Mouse (Mus musculus) lung, postnatal 10 days (tissue): Measurements from ENCODE around the gene Wnt5b.

Source experiments
- DNase-seq: peaks from one replicate; pipeline ENCODE4 v3.0.0; 2021

Gene Wnt5b

GRCm38 (mm10) chr6:119412588-119412987 is 131.6 kb downstream of the Wnt5b start:
- no peak for DNase-seq

DNA sequence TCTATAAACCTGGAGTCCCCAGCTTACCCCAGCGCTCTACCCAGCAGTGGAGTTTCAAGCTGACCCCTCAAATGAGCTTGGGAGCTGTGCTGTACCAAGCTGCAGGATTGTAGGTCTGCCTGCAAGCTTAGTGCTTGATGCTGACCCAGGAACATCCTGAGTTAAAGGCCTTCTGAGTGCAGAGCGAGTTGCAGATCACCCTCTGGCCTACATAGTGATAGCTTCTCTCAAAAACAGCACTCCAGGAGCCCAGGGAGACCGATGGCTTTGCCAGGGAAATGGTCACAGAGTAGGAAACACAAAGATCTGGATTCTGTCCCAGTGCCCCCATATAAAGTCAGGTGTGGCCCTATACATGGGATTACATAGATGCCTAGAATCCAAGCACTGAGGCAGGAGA is 132.6 kb downstream of the Wnt5b start:
- DNase-seq, result no peak

GRCm38 (mm10) chr6:119409766-119410165 is 134.4 kb downstream of the Wnt5b start:
- DNase-seq, result no peak

GRCm38 (mm10) chr6:119408582-119408981 is 135.6 kb downstream of the Wnt5b start:
- DNase-seq, result no peak

DNA sequence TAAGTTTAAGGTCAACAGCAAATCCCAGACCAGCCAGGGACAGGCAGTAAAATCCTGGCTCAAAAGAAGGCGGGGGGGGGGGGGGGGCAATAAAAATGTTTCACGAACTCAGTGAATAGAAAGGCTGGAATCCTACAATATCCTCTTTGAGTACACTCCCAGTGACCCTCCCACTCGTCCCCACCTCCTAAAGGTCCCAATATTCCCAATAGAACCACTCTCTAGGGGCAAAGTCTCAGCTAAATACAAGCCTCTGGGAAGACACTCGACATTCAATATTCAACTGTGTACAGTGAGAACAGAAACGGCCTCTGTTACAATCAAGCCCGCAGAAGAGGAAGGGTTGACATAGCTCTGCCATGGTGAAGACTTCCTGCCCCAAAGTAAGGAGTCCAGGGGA is 136.3 kb downstream of the Wnt5b start:
- DNase-seq, result no peak

- no peak for DNase-seq
Measured at GRCm38 (mm10) chr6:119406528-119406927, 137.6 kb downstream of the Wnt5b start.

DNA sequence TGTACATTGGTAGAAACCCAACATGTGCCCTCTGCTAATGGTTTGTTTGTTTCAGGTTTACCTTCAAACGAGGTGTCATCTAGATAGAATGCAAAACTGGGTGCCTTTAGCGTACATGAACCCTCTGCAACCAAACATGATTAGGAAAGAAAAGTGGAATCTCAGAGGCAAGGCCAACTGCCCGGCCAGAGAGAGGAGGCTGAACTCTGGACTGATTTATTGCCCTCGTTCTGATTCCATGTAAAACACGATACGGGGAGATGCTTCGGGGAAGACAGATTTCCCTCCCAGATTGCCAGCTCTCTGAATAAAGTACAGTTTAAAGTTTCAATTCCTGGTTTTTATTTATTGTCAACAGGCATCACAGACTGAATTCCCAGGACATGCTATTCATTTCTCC is 138.8 kb downstream of the Wnt5b start:
- DNase-seq, result no peak

GRCm38 (mm10) chr6:119404854-119405253 is 139.3 kb downstream of the Wnt5b start:
- DNase-seq, result no peak

GRCm38 (mm10) chr6:119402976-119403375 is 141.2 kb downstream of the Wnt5b start:
- DNase-seq, result no peak

- no peak for DNase-seq
Measured at GRCm38 (mm10) chr6:119401545-119402304, 142.4 kb downstream of the Wnt5b start.

- DNase-seq, result no peak
Measured at GRCm38 (mm10) chr6:119400649-119401048, 143.5 kb downstream of the Wnt5b start.

DNA sequence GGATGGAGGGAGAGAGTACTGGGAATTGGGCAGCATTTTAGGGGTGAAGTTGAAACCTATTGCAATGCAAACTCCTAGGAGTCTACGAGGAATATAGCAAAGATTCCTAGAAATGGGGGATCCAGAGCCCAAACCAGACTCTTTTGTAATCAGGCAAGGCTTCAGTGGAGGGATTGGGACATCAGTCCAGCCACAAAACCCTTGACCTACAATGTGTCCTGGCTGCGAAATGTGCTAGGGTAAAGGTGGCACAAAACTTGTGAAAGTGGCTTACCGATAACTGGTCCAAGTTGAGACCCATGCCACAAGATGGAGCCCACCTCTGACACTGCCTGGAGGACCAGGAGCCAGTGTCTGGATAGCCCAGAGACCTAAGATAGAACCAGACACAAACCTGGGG is 144.8 kb downstream of the Wnt5b start:
- DNase-seq, result no peak

- DNase-seq, result peak; percentile 84
Measured at GRCm38 (mm10) chr6:119396309-119396634, 147.9 kb downstream of the Wnt5b start.

- DNase-seq, result no peak
Measured at GRCm38 (mm10) chr6:119395421-119396308, 148.5 kb downstream of the Wnt5b start.

GRCm38 (mm10) chr6:119392836-119393235 is 151.3 kb downstream of the Wnt5b start:
- DNase-seq, result peak; percentile 30

- DNase-seq, result no peak
Measured at GRCm38 (mm10) chr6:119390728-119391127, 153.4 kb downstream of the Wnt5b start.

- DNase-seq, result no peak
Measured at GRCm38 (mm10) chr6:119389089-119389488, 155.1 kb downstream of the Wnt5b start.

DNA sequence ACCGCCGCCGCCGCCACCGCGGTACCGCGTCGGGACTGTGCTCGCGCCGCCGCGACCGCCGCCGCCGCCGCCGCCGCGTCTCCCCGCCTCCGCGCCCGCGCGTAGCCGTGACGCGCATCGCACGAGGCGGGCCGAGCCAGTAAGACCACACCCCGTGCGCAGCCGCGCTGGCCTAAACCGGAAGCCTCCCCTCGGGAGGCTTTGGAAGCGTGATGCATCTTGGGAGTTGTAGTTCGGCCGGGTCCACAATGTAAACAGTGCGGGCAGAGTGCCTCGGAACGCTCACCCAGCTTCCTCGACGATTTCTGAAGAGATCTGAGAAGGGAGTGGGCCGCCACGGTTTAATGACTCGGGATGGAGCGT is 155.5 kb downstream of the Wnt5b start:
- DNase-seq, result peak; percentile 97

DNA sequence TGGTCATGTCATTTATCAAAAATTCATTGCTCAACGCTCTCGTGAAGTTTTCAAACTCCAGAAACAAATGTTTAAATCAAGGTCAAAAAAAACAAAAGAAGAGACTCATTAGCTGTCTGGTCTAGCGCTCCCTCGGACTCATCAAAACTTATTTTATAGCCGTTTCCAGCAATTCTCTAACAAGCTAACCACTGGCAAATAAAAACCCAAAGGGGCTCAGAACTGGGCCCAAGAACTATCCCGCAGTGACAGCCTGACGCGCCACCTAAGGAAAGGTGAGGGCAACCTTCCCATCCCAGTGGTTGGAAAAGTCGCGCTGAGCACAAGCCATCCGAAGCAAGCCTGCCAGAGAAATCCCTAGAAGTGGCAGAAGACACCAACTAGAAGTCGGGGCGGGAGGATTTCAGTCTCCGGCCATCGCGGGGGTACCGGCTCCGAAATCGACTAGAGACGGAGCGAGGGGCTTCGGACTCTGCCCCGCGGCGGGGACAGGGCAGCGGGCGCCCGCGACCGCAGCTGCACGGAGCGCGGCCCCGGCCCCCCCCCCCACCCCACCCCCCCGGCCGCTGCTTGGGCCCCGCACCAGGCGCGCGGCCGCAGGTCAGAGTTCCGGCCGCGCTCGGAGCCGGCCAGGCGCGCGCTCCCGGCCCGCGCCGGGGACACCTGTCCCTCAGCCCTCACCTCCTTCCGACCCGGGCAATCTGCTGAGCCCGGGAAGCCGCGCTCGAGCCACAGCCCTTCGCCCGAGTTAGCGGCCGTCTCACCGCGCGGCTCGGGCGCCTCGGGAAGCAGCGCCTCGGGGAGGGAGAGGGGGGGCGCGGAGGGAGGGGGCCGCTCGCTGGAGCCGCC is 156.1 kb downstream of the Wnt5b start:
- DNase-seq, result peak; percentile 43

- DNase-seq, result no peak
Measured at GRCm38 (mm10) chr6:119386821-119387220, 157.3 kb downstream of the Wnt5b start.

- DNase-seq, result no peak
Measured at GRCm38 (mm10) chr6:119386421-119386820, 157.7 kb downstream of the Wnt5b start.

- DNase-seq, result no peak
Measured at GRCm38 (mm10) chr6:119385668-119386067, 158.5 kb downstream of the Wnt5b start.
